Mouse (Mus musculus): Measurements from ENCODE around the gene Zfp787. TPM values are rescaled to one million over a fixed set of nuclear protein-coding genes. Genes with fewer than 3 reads are reported as not detected.
A peak's percentile ranks its signal among the peaks of the same experiment; 100 is the strongest.

The Zfp787 gene
- total RNA-seq, 2 experiments from 2014 or later, result 17.8 to 24.8 TPM

- ATAC-seq (replicated peaks; ENCODE audit: poor library complexity), result no peak
Observed at GRCm38 (mm10) chr7:6164671-6165070, 8.9 kb upstream of the Zfp787 start.

GRCm38 (mm10) chr7:6162172-6162571 is 6.4 kb upstream of the Zfp787 start:
- no peak for ATAC-seq (replicated peaks; ENCODE audit: poor library complexity)

- ATAC-seq (replicated peaks; ENCODE audit: poor library complexity), result no peak
Observed at GRCm38 (mm10) chr7:6161541-6161940, 5.7 kb upstream of the Zfp787 start.

GRCm38 (mm10) chr7:6159604-6160003 is 3.8 kb upstream of the Zfp787 start:
- no peak for ATAC-seq (replicated peaks; ENCODE audit: poor library complexity)

GRCm38 (mm10) chr7:6157479-6157878 is 1.7 kb upstream of the Zfp787 start:
- ATAC-seq (replicated peaks; ENCODE audit: poor library complexity), result no peak

- ATAC-seq (replicated peaks; ENCODE audit: poor library complexity), result no peak
Observed at GRCm38 (mm10) chr7:6156901-6157472, 1.2 kb upstream of the Zfp787 start.

GRCm38 (mm10) chr7:6155031-6155872 is 545 bp downstream of the Zfp787 start:
- peak; percentile 49 for ATAC-seq (replicated peaks; ENCODE audit: poor library complexity)

- no peak for ATAC-seq (replicated peaks; ENCODE audit: poor library complexity)
Observed at GRCm38 (mm10) chr7:6154164-6154563, 1.6 kb downstream of the Zfp787 start.

GRCm38 (mm10) chr7:6153131-6153530 is 2.7 kb downstream of the Zfp787 start:
- no peak for ATAC-seq (replicated peaks; ENCODE audit: poor library complexity)

GRCm38 (mm10) chr7:6152036-6152435 is 3.8 kb downstream of the Zfp787 start:
- no peak for ATAC-seq (replicated peaks; ENCODE audit: poor library complexity)

- ATAC-seq (replicated peaks; ENCODE audit: poor library complexity), result no peak
Observed at GRCm38 (mm10) chr7:6151266-6151665, 4.5 kb downstream of the Zfp787 start.

GRCm38 (mm10) chr7:6147688-6148087 is 8.1 kb downstream of the Zfp787 start:
- ATAC-seq (replicated peaks; ENCODE audit: poor library complexity), result no peak

GRCm38 (mm10) chr7:6146982-6147325 is 8.8 kb downstream of the Zfp787 start:
- peak; percentile 38; the same call in 1 of the 2 replicates for ATAC-seq (replicated peaks; ENCODE audit: poor library complexity)

GRCm38 (mm10) chr7:6146194-6146981 is 9.4 kb downstream of the Zfp787 start:
- no peak for ATAC-seq (replicated peaks; ENCODE audit: poor library complexity)

GRCm38 (mm10) chr7:6145423-6146188 is 10.2 kb downstream of the Zfp787 start:
- ATAC-seq (replicated peaks; ENCODE audit: poor library complexity), result no peak

- peak; percentile 63 for ATAC-seq (replicated peaks; ENCODE audit: poor library complexity)
Observed at GRCm38 (mm10) chr7:6143991-6144531, 11.7 kb downstream of the Zfp787 start.

GRCm38 (mm10) chr7:6139295-6139694 is 16.5 kb downstream of the Zfp787 start:
- no peak for ATAC-seq (replicated peaks; ENCODE audit: poor library complexity)

- ATAC-seq (replicated peaks; ENCODE audit: poor library complexity), result 0 out of 2 replicates have a peak, but pooled peaks have one; percentile 33
Observed at GRCm38 (mm10) chr7:6136497-6136896, 19.3 kb downstream of the Zfp787 start.

- ATAC-seq (replicated peaks; ENCODE audit: poor library complexity), result no peak
Observed at GRCm38 (mm10) chr7:6132646-6133045, 23.2 kb downstream of the Zfp787 start.

- ATAC-seq (replicated peaks; ENCODE audit: poor library complexity), result no peak
Observed at GRCm38 (mm10) chr7:6130346-6130745, 25.5 kb downstream of the Zfp787 start.

Measured in megakaryocyte progenitor cell, adult 5-6 weeks (primary cell).